Mouse (Mus musculus): ENCODE results near the gene Dlgap1.

DNA sequence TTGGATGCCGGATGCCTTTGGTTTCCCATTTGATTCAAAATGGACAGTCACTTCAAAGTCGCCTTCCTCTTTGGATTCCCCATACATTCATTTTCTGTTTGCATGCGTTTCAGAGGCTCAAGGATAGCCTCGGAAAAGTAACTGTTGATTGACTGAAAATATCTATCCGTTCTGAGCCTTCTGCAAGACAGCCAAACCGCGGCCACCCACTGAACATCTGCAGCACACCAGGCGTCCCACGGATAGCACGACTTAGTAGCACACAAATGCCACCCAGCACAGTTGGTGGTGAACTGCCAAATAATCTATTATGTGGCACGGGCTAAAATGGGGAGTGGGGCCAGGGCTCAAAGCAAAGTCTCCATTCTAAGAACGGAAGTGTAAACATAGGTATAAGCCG lies 705.1 kb downstream of the Dlgap1 start:
- no peak for TF ChIP-seq CTCF (conservative IDR thresholded peaks at IDR 0.05; ENCODE audit: low read length)
- no peak for TF ChIP-seq POU5F1 (IDR thresholded peaks at IDR 0.05; ENCODE audit: borderline replicate concordance, low read length)
- no peak for TF ChIP-seq NANOG (IDR thresholded peaks at IDR 0.05; ENCODE audit: borderline replicate concordance, low read length)
